8 mouse cellular contexts compared by ENCODE assay signal in genomic region chr12:113013604-113014558, GRCm38 (mm10). TPM values are rescaled to one million over a fixed set of nuclear protein-coding genes. Genes with fewer than 3 reads are reported as not detected.
A peak's percentile ranks its signal among the peaks of the same experiment; 100 is the strongest.
DNase-seq lines count a peak whose midpoint lies in the region; ATAC-seq and TF ChIP-seq lines count a peak whose summit lies in the region.

Gene Pacs2, plus strand, starts transcription at chr12:113014508.

- no peak for TF ChIP-seq CTCF in G1E (IDR thresholded peaks at IDR 0.05; ENCODE audit: low read depth, low read length)

- peak within 1 kb of the TSS; percentile 73 for H3K4me2 ChIP-seq in forebrain, embryonic 16.5 days (ENCODE audit: low read length)
- H3K4me2 ChIP-seq in lung, embryonic 16.5 days (ENCODE audit: low read depth, low read length) = peak within 1 kb of the TSS; percentile 90

- H3K9ac ChIP-seq in forebrain, embryonic 16.5 days (replicated peaks; ENCODE audit: low read depth, low read length) = peak within 1 kb of the TSS; percentile 96
- peak within 1 kb of the TSS; percentile 91 for H3K9ac ChIP-seq in lung, embryonic 16.5 days (ENCODE audit: low read length)

- H3K27me3 ChIP-seq in G1E (ENCODE audit: insufficient read depth, low read length) = peaks cover 7% of the 10 kb centered on the region
- H3K27me3 ChIP-seq in forebrain, embryonic 16.5 days (replicated peaks; ENCODE audit: control insufficient read depth, insufficient read depth, low read length) = no peaks in the 10 kb centered on the region
- no peaks in the 10 kb centered on the region for H3K27me3 ChIP-seq in lung, embryonic 16.5 days (ENCODE audit: control insufficient read depth, insufficient read depth, low read depth, low read length)

- H3K9me3 ChIP-seq in G1E (replicated peaks) = no peaks in the 10 kb centered on the region
- no peaks in the 10 kb centered on the region for H3K9me3 ChIP-seq in forebrain, embryonic 16.5 days (ENCODE audit: control insufficient read depth, low read length)
- no peaks in the 10 kb centered on the region for H3K9me3 ChIP-seq in lung, embryonic 16.5 days (ENCODE audit: control insufficient read depth, low read length)

- peak within 1 kb of the TSS; percentile 78 for H3K4me3 ChIP-seq in G1E (ENCODE audit: low read depth, low read length)
- H3K4me3 ChIP-seq in forebrain, embryonic 16.5 days (replicated peaks; ENCODE audit: low read length) = peak within 1 kb of the TSS; percentile 90
- peak within 1 kb of the TSS; percentile 89 for H3K4me3 ChIP-seq in lung, embryonic 16.5 days (ENCODE audit: low read length)

- peak; percentile 73 for ATAC-seq in G1E (ENCODE audit: extremely low read depth, insufficient number of reproducible peaks, low FRiP score, poor library complexity, severe bottlenecking)
- ATAC-seq in forebrain, embryonic 16.5 days = peak; percentile 91
- peak; percentile 98 for ATAC-seq in lung, embryonic 16.5 days (ENCODE audit: low read depth)

- WGBS in forebrain, embryonic 16.5 days = 3% methylated on average over 68 of the region's 85 CpGs
- WGBS in lung, embryonic 16.5 days = 3% methylated on average over 45 of the region's 85 CpGs

- peak within 1 kb of the TSS; percentile 93 for H3K27ac ChIP-seq in forebrain, embryonic 16.5 days (ENCODE audit: low read length)
- peak within 1 kb of the TSS; percentile 93 for H3K27ac ChIP-seq in lung, embryonic 16.5 days (ENCODE audit: low read length)

- intact Hi-C loops in heart, postnatal 36 days (cut with DNase I) = loop anchor here (1.0 to 2.0 kb wide), 2 partner anchors 13 to 87 kb away; no protein-coding TSS in a partner anchor

- peaks cover 43% of the 10 kb centered on the region for H3K4me1 ChIP-seq in G1E (ENCODE audit: insufficient read depth, low read depth, low read length)
- peaks cover 28% of the 10 kb centered on the region for H3K4me1 ChIP-seq in forebrain, embryonic 16.5 days (replicated peaks; ENCODE audit: control insufficient read depth, insufficient read depth, low read length)
- peaks cover 26% of the 10 kb centered on the region for H3K4me1 ChIP-seq in lung, embryonic 16.5 days (replicated peaks; ENCODE audit: control insufficient read depth, insufficient read depth, low read length)

- DNase-seq in G1E (ENCODE audit: low spot score) = peak; percentile 99
- DNase-seq in cerebellum, adult 11-12 months = peak; percentile 94
- DNase-seq in heart, postnatal 36 days = peak; percentile 96
- DNase-seq in layer of hippocampus, adult 8-10 months (ENCODE audit: low spot score in 2 of 2) = peak; percentile 79 to 90
- peak; percentile 85 for DNase-seq in ovary, postnatal 10 days (ENCODE audit: low spot score)
- DNase-seq in thymus, postnatal 10 days (ENCODE audit: low spot score in 2 of 2) = peak; percentile 79 to 94

- H3K36me3 ChIP-seq in G1E (replicated peaks) = peaks cover 27% of the 10 kb centered on the region
- H3K36me3 ChIP-seq in forebrain, embryonic 16.5 days (ENCODE audit: control insufficient read depth, insufficient read depth) = no peaks in the 10 kb centered on the region
- H3K36me3 ChIP-seq in lung, embryonic 16.5 days (ENCODE audit: control insufficient read depth, insufficient read depth, low read length) = no peaks in the 10 kb centered on the region

RNA-seq across cellular contexts. Expression of gene Pacs2, which starts in this region (rescaled TPM):
- total RNA-seq in G1E (2014; fragmentation: Nextera tagmentation) (45.0 and 47.0 TPM in 2 replicates), G1E (2017) (17.0 and 18.3 TPM in 2 replicates)
- 19.9 and 21.1 TPM in 2 replicates for polyA plus RNA-seq in G1E (2012)
- polyA plus RNA-seq in forebrain, embryonic 16.5 days (2015; fragmentation: Nextera tagmentation; extraction: Ambion mirVana) = 21.7 and 23.2 TPM in 2 replicates
- total RNA-seq in heart, postnatal 36 days (2021) = 10 to 100 TPM; 32.5 to 38.9 TPM
- 100 to 1,000 TPM in 3 of 4 experiments, 10 to 100 TPM in 1; 89.5 to 110 (median 108) TPM for total RNA-seq in layer of hippocampus, adult 8-10 months (2022)
- 10.5 and 12.2 TPM in 2 replicates for polyA plus RNA-seq in lung, embryonic 16.5 days (2015; fragmentation: Nextera tagmentation; extraction: Ambion mirVana)

Comparison
In these comparisons a context has a peak if more than half of its experiments do, and no peak if none do; other contexts are left out.
1. Peak in every context shown above with its lines: DNase-seq, ATAC-seq, H3K4me3 ChIP-seq and H3K27ac ChIP-seq.